Mouse (Mus musculus) lung, adult 2 months (tissue): ENCODE measurements around the gene CN725425. TPM values are rescaled to one million over a fixed set of nuclear protein-coding genes. Genes with fewer than 3 reads are reported as not detected.
A peak's percentile ranks its signal among the peaks of the same experiment; 100 is the strongest.

Source experiments
- DNase-seq: peaks from one replicate; pipeline ENCODE4 v3.0.0; 2022
- H3K4me1 ChIP-seq: fragments of 200-500 bp; 2 replicates; pipeline ENCODE4 v1.6.1; 2011; ENCODE audit warnings: low read length; ENCODE audit not compliant: control insufficient read depth, insufficient read depth
- H3K4me3 ChIP-seq: fragments of 200-500 bp; replicated peaks from 2 replicates; pipeline ENCODE3; 2011; ENCODE audit warnings: low read depth, mild to moderate bottlenecking, control low read depth, low read length; ENCODE audit errors: extremely low read depth
- CTCF ChIP-seq: fragments of 200-500 bp; IDR thresholded peaks from 2 replicates; pipeline ENCODE4 v1.5.1; 2011; ENCODE audit warnings: mild to moderate bottlenecking, low read length, control low read depth; ENCODE audit not compliant: insufficient read depth
- POLR2A ChIP-seq: fragments of 200-500 bp; IDR thresholded peaks from 2 replicates; pipeline ENCODE4 v1.6.1; 2011; ENCODE audit warnings: low read depth, mild to moderate bottlenecking, control low read depth, low read length, borderline replicate concordance; ENCODE audit errors: extremely low read depth
- WGBS: fragments of 180-500 bp; shearing (Covaris S2); methylation state at CpG from one replicate; pipeline ENCODE4 v1.1.7; 2018; 5-methylcytosine and 5-hydroxymethylcytosine counted together
- polyA plus RNA-seq: library from polyadenylated mRNA; depleted of rRNA; stranded (reverse); fragments of >200 nt; gene quantifications from 2 replicates; pipeline ENCODE4 v1.2.3, GENCODE M21; 2012; rRNA removed

The CN725425 gene
- polyA plus RNA-seq, 1 experiment: not detected

DNA sequence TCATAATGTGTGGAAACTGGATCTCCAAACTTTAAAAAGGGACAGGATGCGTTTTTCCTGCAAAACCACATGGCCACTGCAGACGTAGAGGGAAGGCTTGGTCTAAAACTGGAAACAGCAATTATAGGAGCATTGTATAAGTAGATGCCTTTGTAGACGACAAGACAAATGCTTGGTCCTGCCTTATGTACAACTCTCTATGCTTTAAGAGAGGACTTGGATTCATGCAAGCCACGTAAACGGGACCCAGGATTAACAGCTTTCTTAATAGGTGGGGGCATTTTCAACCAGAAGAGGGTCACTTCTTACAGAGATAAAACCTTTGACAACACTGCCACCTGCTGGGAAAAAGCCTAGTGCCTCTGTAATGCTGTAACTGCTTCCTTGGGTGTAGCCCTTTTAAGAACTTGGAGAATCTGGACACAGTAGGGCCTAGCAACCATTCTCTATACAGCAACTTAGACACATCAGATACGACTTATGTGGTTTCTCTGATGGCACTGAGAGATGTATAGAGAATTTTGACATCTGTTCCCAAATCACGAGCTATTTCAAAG is 105.1 kb downstream of the CN725425 start:
- no peak overlapping the region for H3K4me3 ChIP-seq
- 45% methylated on average over 7 of the region's 7 CpGs for WGBS
- H3K4me1 ChIP-seq: no peaks in the 10 kb centered on the region; the same call in 1 of the 2 replicates
- peak; percentile 32; the same call in 1 of the 2 replicates for TF ChIP-seq CTCF
- TF ChIP-seq POLR2A: no peak
- DNase-seq: no peak

Other genes starting within 250 kb of the CN725425 start
- gene Kif21a, start 149.5 kb upstream of the CN725425 start, polyA plus RNA-seq: 5.8 and 8.4 TPM in 2 replicates
- 4.0 and 6.5 TPM in 2 replicates for gene Abcd2, start 7.7 kb upstream of the CN725425 start, polyA plus RNA-seq